Mouse (Mus musculus) kidney, embryonic 16.5 days (tissue): ENCODE measurements around the gene Esyt2. TPM values are rescaled to one million over a fixed set of nuclear protein-coding genes. Genes with fewer than 3 reads are reported as not detected.

Experiments used
- microRNA-seq: library from miRNA; unstranded; fragments of <30 nt; microRNA quantifications from one replicate; pipeline ENCODE4, GENCODE M21; 2016
- polyA plus RNA-seq: library from polyadenylated mRNA; unstranded; fragments of >200 nt; fragmentation: Nextera tagmentation; extraction: Ambion mirVana; gene quantifications from 2 replicates; pipeline ENCODE4 v1.2.1, GENCODE M21; 2015

The Esyt2 gene
- polyA plus RNA-seq, 1 experiment from 2014 or later: 17.5 TPM

Small RNA genes within 50 kb of the gene (microRNA-seq; reads per million reads assigned to microRNA genes)
- not detected for gene Gm23190

Other genes starting within 250 kb of the Esyt2 start
- 46.9 and 51.8 TPM in 2 replicates for gene Zfp386, start 233.5 kb upstream of the Esyt2 start, polyA plus RNA-seq
- gene Vipr2, start 203.5 kb upstream of the Esyt2 start, polyA plus RNA-seq: 0.92 and 1.2 TPM in 2 replicates
- gene Wdr60, start 18.2 kb upstream of the Esyt2 start, polyA plus RNA-seq: 16.5 and 25.8 TPM in 2 replicates
- gene Gm11027, start 5.8 kb upstream of the Esyt2 start, polyA plus RNA-seq: not detected in 2 replicates
- 36.9 and 37.2 TPM in 2 replicates for gene Ncapg2, start 124.2 kb downstream of the Esyt2 start, polyA plus RNA-seq
- gene Ptprn2, start 204.5 kb downstream of the Esyt2 start, polyA plus RNA-seq: 0.15 TPM in 1 of 2 replicates, not detected in the other